Mouse (Mus musculus) thymus, postnatal 4 days (tissue): Measurements from ENCODE around the gene Kctd10.
A peak's percentile ranks its signal among the peaks of the same experiment; 100 is the strongest.

ENCODE experiments used
- DNase-seq: peaks from one replicate; pipeline ENCODE4 v3.0.0; 2021

Kctd10 gene

DNA sequence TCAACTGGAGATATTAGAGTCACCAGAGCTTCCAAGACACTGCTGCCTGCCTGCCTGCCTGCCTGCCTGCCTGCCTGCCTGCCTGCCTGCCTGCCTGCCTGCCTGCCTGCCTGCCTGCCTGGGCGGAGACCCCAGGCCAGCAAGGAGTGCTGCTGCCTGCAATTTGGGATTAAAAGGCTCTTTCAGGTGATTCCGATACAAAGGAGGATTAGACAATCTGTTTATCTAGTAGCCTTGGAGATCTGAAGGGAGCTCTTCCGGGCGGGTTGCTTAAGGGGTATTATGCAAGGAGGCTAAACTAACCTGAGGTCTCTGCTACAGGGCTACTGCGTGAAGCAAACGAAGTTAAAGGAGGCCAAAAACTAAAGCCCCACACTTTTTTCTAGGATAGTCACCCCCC, 1.4 kb downstream of the Kctd10 start:
- no peak for DNase-seq

DNA sequence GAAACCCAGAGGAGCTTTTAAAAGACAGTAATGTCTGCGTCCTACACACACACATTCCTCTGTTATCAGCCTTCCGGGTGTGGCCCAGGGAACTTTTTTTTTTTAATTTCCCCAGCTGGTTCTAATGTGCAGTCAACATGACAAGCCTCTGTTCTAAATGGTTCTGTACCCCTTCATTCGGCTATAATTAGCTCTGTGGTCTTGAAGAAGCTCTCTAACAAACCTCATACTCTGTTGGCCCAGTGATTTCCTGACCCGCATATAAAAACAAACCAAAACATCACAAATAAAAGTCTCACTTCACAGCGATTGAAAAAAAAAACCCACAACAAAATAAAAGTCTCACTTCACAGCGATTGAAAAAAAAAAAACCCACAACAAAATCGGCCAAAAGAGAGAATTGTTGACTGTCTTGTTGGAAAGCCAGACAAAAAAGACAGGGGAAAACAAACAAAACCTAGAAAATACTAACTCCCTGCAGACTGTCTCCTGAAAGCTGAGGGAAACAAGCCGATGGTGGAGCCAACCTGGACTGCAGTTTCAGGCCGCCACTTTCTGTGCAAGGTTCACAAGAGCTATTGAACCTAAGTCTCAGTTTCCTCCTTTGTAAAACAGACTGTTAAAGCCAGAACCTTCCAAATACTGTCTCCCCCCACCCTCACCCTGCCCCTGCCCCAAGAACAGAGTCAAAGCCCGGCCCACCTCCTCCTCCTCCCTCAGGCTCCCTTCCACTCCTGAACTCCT, 2.0 kb downstream of the Kctd10 start:
- DNase-seq = peak; percentile 19

- peak; percentile 56 for DNase-seq
Observed at GRCm38 (mm10) chr5:114374409-114375213, 5.7 kb downstream of the Kctd10 start.

GRCm38 (mm10) chr5:114373581-114373980, 6.7 kb downstream of the Kctd10 start:
- no peak for DNase-seq

GRCm38 (mm10) chr5:114373174-114373573, 7.1 kb downstream of the Kctd10 start:
- no peak for DNase-seq

DNA sequence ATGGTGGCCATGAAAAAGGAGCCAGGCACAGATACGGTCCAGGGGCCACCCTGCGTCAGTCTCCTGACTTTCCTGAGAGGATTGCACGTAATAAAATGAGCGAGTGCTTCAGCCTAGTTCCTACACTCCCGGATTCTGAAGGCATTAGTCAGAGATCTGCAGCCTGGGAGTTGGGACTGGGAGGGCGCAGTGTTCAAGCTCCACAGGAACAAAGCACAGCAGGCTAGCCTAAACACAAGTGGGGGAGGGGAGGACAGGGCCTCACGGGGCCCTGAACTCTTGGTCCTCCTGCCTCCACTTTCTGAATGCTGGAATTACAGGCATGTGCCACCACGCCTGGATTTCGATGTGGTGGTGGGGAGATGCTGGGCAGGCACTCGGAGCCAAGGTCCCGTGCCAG, 7.7 kb downstream of the Kctd10 start:
- DNase-seq = no peak

DNA sequence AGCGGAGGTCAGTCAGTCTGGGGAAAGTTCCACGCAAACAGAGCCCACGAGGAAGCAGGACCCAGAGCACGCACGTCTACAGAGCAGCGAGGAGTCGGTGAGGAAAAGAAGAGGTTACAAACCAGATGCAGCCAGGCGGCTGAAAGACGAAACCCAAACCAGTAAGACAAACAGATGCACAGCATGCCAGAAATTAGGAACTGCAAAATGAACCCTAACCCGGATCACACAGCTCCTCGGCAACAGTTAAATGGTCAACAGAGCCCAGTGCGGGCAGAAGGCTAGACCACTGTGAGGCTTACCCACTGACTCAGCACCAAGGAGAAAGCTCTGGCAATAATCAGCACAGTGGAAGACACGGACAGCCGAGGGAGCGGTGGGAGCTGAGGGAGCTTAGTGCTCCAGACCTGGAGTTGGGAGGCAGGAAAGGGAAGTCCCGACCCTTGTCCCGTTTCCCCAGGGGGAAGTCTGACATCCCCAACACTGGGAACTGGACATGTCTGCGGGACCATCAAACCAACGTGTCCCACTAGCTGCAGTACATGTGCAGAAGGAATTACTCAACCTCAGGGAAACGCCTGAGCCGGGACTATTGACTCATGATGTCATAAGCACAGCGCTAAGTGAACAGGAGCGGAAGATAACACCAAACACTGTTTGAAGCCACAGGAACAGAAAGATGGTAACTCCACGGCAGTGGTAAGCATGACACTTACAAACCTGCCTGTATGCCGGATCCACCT, 8.4 kb downstream of the Kctd10 start:
- no peak for DNase-seq

GRCm38 (mm10) chr5:114371331-114371730, 9.0 kb downstream of the Kctd10 start:
- no peak for DNase-seq

DNA sequence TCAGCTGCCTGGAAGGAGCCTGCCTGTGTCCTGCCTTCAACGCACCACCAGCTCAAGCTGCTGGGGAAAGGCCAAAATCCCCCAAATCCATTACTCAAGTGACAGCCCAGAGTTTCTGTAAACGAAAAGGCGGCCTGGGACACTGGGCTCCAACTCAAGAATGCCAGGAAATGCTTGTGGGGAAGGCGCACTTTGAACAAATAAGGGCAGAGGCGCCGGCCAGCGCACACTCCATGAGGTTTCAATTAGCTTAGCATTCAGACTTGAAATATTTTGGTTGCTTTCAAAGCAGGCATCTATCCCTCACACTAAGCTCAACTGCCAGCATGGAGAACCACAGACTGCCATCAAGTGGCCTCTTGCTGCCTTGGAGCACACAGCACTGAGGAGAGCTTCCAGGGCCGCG, 9.9 kb downstream of the Kctd10 start:
- no peak for DNase-seq

- DNase-seq = no peak
Observed at GRCm38 (mm10) chr5:114369921-114370320, 10.4 kb downstream of the Kctd10 start.

DNA sequence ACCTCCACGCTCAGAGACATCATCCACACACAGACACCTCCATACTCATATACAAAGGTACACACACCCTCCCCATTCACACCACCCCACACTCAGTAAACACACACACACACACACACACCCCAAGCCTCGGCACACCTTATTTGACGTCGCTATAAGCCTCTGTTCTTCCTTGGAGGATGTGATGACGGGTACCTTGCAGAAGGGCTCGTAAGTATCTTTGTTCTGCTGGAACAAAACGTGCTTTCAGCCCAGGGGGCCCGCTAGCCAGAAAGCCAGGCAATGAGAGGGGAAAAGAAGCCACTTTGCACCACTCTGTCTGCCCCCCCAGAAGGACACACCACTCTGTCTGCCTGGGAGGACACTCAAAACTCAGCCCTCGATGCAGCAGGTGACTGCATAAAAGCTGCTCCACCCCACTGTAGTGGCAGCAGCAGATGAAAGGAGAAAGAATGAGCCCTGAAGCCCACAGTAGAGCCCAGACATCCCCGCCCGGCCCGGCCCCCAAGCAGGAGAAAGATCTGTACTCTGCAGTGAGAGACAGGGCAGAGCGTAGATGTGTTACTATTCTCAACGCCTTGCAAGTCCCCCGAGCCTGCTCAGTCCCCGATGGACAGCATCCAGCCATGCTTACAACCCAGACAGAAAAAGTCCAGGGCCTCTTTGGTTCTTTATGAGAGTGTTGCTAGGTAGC, 11.4 kb downstream of the Kctd10 start:
- DNase-seq = no peak

DNA sequence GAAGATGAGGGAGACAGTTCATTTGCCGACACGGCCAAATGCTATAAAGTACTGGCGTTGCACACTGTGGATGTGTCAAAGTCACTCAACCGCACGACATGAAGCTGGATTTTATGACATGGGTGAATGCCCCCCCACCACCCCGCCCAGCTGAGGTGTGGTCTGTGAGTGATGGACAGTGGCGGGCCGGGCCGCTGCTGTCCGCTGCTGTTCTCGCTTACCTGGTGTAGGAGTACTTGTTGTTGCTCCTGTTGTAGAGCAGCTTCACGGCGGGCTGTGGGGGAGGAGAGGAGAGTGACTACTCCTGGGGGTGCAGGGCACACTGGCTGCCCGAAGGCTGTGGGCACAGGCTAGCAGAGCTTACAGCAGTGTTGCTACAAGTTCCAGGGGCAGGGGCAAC, 12.2 kb downstream of the Kctd10 start:
- DNase-seq = no peak

GRCm38 (mm10) chr5:114365043-114365752, 15.1 kb downstream of the Kctd10 start:
- DNase-seq = no peak

DNA sequence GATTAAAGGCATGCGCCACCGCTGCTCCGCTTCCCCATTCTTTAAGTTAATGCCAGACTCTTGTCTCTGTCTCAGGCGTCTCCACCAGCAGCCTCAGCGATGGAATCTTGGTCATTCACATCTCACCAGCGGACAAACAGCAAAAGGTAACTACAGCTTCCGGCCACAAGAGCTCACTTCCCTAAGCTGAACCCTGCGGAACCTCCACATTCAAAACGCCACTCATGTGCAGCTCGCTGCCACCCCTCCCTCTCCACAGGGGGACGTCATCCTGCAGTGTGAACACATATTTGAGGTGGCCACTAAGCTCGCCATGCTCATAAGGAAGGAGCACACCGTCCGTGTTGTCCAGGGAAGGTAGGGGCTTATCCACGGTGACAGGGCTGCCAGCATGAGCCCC, 19.3 kb downstream of the Kctd10 start:
- DNase-seq = no peak

- DNase-seq = no peak
Observed at GRCm38 (mm10) chr5:114359586-114359985, 20.7 kb downstream of the Kctd10 start.

DNA sequence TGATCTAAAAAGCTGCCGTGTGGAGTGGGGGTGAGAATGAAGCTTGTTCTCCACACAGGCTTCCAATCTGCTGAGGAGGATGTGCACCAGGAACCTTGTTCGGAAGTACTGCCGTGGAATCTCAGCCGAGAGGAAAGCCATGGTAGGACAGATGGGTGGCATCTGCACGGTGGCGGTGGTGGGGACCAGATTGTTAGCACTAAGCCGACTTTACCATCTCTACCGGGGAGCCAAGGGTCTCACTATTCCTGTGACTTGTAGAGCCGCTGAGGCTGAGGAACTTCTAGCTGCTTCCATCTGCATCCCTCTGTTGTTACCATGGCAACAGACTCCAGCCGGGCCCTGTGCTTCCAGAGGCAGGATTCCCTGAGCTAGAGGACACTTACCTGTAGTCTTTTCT, 21.5 kb downstream of the Kctd10 start:
- DNase-seq = no peak

DNA sequence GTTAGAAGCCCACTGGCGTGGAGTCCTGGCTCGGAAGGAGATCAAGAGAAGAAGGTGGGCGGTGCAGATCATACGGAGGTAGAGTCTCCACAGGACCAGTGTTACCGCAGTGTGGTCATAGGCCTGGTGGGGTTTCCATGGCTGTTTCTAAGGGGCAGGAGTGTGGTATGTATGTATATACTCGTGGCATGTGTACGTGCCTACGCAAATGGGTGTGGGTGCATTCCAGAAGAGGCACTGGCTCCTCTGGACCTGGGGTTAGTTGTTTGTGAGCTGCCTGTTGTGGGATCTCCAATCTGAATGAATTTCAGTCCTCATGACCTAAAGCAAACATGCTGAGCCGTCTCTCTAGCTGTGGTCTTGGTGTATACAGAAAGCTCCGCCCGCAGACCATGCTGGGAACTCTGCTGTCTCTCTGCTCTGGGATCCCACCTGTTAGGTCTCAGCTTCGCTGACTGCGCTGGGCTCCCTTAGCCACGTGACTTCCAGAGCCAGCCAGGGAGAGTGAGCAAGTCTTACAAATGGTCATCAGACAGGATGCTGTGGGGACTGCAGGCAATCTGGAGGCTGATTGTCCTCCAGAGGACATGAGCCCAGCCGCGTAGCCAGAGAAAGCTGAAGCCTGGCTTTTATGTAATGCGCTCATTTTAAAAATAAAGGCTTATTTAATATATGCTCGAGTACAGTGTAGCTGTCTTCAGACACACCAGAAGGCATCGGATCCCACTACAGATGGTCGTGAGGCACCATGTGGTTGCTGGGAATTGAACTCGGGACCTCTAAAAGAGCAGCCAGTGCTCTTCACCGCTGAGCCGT, 23.2 kb downstream of the Kctd10 start:
- DNase-seq = no peak

GRCm38 (mm10) chr5:114356250-114356935, 23.9 kb downstream of the Kctd10 start:
- peak; percentile 87 for DNase-seq

GRCm38 (mm10) chr5:114351490-114351889, 28.8 kb downstream of the Kctd10 start:
- peak; percentile 49 for DNase-seq

DNA sequence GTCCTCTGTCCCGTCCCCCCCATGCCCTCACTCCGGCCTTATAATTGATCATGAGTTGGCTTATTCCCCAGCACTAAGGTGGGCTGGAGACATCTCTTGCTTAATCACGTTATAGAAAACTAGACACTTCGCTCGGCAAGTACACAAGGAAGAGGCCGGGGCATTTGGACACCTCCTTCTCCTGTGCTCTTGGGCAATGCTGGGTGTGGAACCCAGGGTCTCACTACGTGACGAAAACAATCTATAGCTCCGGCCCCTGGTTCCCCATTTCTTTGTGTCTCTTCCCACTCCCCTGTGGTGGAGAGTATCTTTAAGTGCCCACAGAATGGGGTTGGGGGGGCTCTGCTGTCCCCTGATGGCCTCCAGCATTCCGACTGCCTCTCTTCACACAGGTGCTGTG, 33.3 kb downstream of the Kctd10 start:
- no peak for DNase-seq

GRCm38 (mm10) chr5:114345538-114345937, 34.8 kb downstream of the Kctd10 start:
- DNase-seq = peak; percentile 54
